Mouse (Mus musculus) embryonic fibroblast, embryonic 13.5 days (primary cell): ENCODE results near the gene Medag.

ENCODE experiments used
- CTCF ChIP-seq: IDR thresholded peaks from 2 replicates; pipeline ENCODE4 v1.5.1; 2011; ENCODE audit warnings: mild to moderate bottlenecking, control low read depth, low read length, moderate library complexity, borderline replicate concordance; ENCODE audit not compliant: insufficient read depth
- POLR2A ChIP-seq: IDR thresholded peaks from 2 replicates; pipeline ENCODE4 v1.6.1; 2011; ENCODE audit warnings: low read depth, mild to moderate bottlenecking, control low read depth, low read length, moderate library complexity

GRCm38 (mm10) chr5:149388947-149389346, 22.6 kb upstream of the Medag start:
- TF ChIP-seq CTCF (no peak), POLR2A (no peak)
